Mouse (Mus musculus) intestine, embryonic 14.5 days (tissue): Measurements from ENCODE around the gene Tmem236. TPM values are rescaled to one million over a fixed set of nuclear protein-coding genes. Genes with fewer than 3 reads are reported as not detected.
A peak's percentile ranks its signal among the peaks of the same experiment; 100 is the strongest.
"Not testable (repeated sequence)": the region's sequence is repeated elsewhere in the genome, so short reads cannot be mapped to it uniquely, and the experiment has no call there.

Experiments used
- ATAC-seq: fragments of 200-750 bp; cut with Nextera tagmentation; replicated peaks from 2 replicates; pipeline ENCODE4 v1.8.0; 2017; ENCODE audit warnings: low read depth, moderate number of reproducible peaks, moderate TSS enrichment, moderate library complexity; ENCODE audit not compliant: low FRiP score, low TSS enrichment
- DNase-seq: peaks from one replicate; pipeline ENCODE4 v3.0.0-alpha.2; 2018; ENCODE audit warnings: low spot score
- H3K27ac ChIP-seq: fragments of 300-500 bp; sonication (generic); 2 replicates; pipeline ENCODE4 v1.5.1; 2014; ENCODE audit warnings: low read depth, mild to moderate bottlenecking, control low read depth
- H3K27me3 ChIP-seq: fragments of 300-500 bp; sonication (generic); replicated peaks from 2 replicates; pipeline ENCODE4 v1.6.1; 2014; ENCODE audit warnings: low read length, control low read depth; ENCODE audit not compliant: control insufficient read depth, insufficient read depth
- H3K36me3 ChIP-seq: fragments of 300-500 bp; sonication (generic); 2 replicates; pipeline ENCODE4 v1.6.1; 2014; ENCODE audit warnings: low read length, control low read depth; ENCODE audit not compliant: control insufficient read depth, insufficient read depth
- H3K4me1 ChIP-seq: fragments of 300-500 bp; sonication (generic); replicated peaks from 2 replicates; pipeline ENCODE4 v1.6.1; 2014; ENCODE audit warnings: low read length, control low read depth, mixed read lengths; ENCODE audit not compliant: control insufficient read depth, insufficient read depth
- H3K4me2 ChIP-seq: fragments of 300-500 bp; sonication (generic); 2 replicates; pipeline ENCODE4 v1.6.1; 2014; ENCODE audit warnings: low read length
- H3K4me3 ChIP-seq: fragments of 300-500 bp; sonication (generic); 2 replicates; pipeline ENCODE4 v1.5.1; 2014; ENCODE audit warnings: low read depth, low read length, control low read depth, mixed read lengths
- H3K9ac ChIP-seq: fragments of 300-500 bp; sonication (generic); 2 replicates; pipeline ENCODE4 v1.6.1; 2014; ENCODE audit warnings: mild to moderate bottlenecking, low read length
- H3K9me3 ChIP-seq: fragments of 300-500 bp; sonication (generic); 2 replicates; pipeline ENCODE4 v1.6.1; 2016; ENCODE audit warnings: low read length, control low read depth; ENCODE audit not compliant: control insufficient read depth
- WGBS: fragments of 180-500 bp; shearing (Covaris S2); extraction: QIAGEN DNeasy Blood & Tissue Kit; methylation state at CpG from one replicate; pipeline ENCODE4 v1.1.7; 2014; 5-methylcytosine and 5-hydroxymethylcytosine counted together
- polyA plus RNA-seq: library from polyadenylated mRNA; unstranded; fragments of >200 nt; fragmentation: Nextera tagmentation; extraction: Ambion mirVana; gene quantifications from 2 replicates; pipeline ENCODE4 v1.2.1, GENCODE M21; 2014

The Tmem236 gene
- polyA plus RNA-seq, 1 experiment from 2014 or later: 4.5 TPM

- Histone ChIP-seq H3K27me3 (no peaks in the 10 kb centered on the region), H3K9me3 (no peaks in the 10 kb centered on the region)
- ATAC-seq: no peak
Observed at GRCm38 (mm10) chr2:14167721-14168120, 6.6 kb upstream of the Tmem236 start.

GRCm38 (mm10) chr2:14176460-14177193 lies 2.3 kb downstream of the Tmem236 start:
- no peak overlapping the region for H3K4me3 ChIP-seq
- H3K4me2 ChIP-seq: no peak overlapping the region
- H3K27ac ChIP-seq: no peak overlapping the region
- no peaks in the 10 kb centered on the region for H3K9me3 ChIP-seq
- ATAC-seq (no peak), DNase-seq (no peak)
- H3K9ac ChIP-seq: no peak overlapping the region
- WGBS: 69% methylated on average over 2 of the region's 2 CpGs
- H3K36me3 ChIP-seq: no peaks in the 10 kb centered on the region
- H3K4me1 ChIP-seq: no peaks in the 10 kb centered on the region
- no peaks in the 10 kb centered on the region for H3K27me3 ChIP-seq

More at GRCm38 (mm10) chr2:14167721-14168120, 6.6 kb upstream of the Tmem236 start:
- H3K36me3 ChIP-seq: no peaks in the 10 kb centered on the region
- H3K9ac ChIP-seq: no peak overlapping the region
- H3K4me1 ChIP-seq: no peaks in the 10 kb centered on the region
- H3K4me2 ChIP-seq: no peak overlapping the region
- H3K4me3 ChIP-seq: no peak overlapping the region
- DNase-seq: no peak
- no peak overlapping the region for H3K27ac ChIP-seq

GRCm38 (mm10) chr2:14184375-14184774 lies 10.1 kb downstream of the Tmem236 start:
- H3K36me3 ChIP-seq: no peaks in the 10 kb centered on the region
- H3K4me2 ChIP-seq: no peak overlapping the region
- no peaks in the 10 kb centered on the region for H3K9me3 ChIP-seq
- H3K27ac ChIP-seq: no peak overlapping the region
- no peaks in the 10 kb centered on the region for H3K27me3 ChIP-seq
- no peaks in the 10 kb centered on the region for H3K4me1 ChIP-seq
- H3K4me3 ChIP-seq: no peak overlapping the region
- H3K9ac ChIP-seq: no peak overlapping the region
- no peak for DNase-seq
- no peak for ATAC-seq

- Histone ChIP-seq H3K4me2 (no peak overlapping the region), H3K36me3 (no peaks in the 10 kb centered on the region), H3K27me3 (no peaks in the 10 kb centered on the region), H3K27ac (no peak overlapping the region), H3K9ac (no peak overlapping the region), H3K9me3 (no peaks in the 10 kb centered on the region), H3K4me1 (no peaks in the 10 kb centered on the region), H3K4me3 (no peak overlapping the region)
- no peak for ATAC-seq
- 62% methylated on average over 4 of the region's 4 CpGs for WGBS
- DNase-seq: no peak
Observed at GRCm38 (mm10) chr2:14190684-14191083, 16.4 kb downstream of the Tmem236 start.

- Histone ChIP-seq H3K27me3 (no peaks in the 10 kb centered on the region), H3K4me3 (no peak overlapping the region), H3K4me1 (no peaks in the 10 kb centered on the region), H3K36me3 (no peaks in the 10 kb centered on the region), H3K27ac (no peak overlapping the region), H3K9me3 (no peaks in the 10 kb centered on the region), H3K9ac (no peak overlapping the region), H3K4me2 (no peak overlapping the region)
- DNase-seq (no peak), ATAC-seq (no peak)
- 84% methylated on average over 4 of the region's 4 CpGs for WGBS
Observed at GRCm38 (mm10) chr2:14191601-14192000, 17.3 kb downstream of the Tmem236 start.

GRCm38 (mm10) chr2:14192046-14192445 lies 17.7 kb downstream of the Tmem236 start:
- no peaks in the 10 kb centered on the region for H3K36me3 ChIP-seq
- DNase-seq (no peak), ATAC-seq (no peak)
- H3K4me2 ChIP-seq: no peak overlapping the region
- H3K4me1 ChIP-seq: no peaks in the 10 kb centered on the region
- H3K27ac ChIP-seq: no peak overlapping the region
- H3K9me3 ChIP-seq: no peaks in the 10 kb centered on the region
- no peak overlapping the region for H3K4me3 ChIP-seq
- WGBS: 81% methylated on average over 6 of the region's 6 CpGs
- no peak overlapping the region for H3K9ac ChIP-seq
- no peaks in the 10 kb centered on the region for H3K27me3 ChIP-seq

GRCm38 (mm10) chr2:14198325-14198903 lies 24.1 kb downstream of the Tmem236 start:
- H3K9me3 ChIP-seq, H3K27me3 ChIP-seq, H3K4me3 ChIP-seq, H3K4me1 ChIP-seq, H3K9ac ChIP-seq, H3K4me2 ChIP-seq, DNase-seq, H3K36me3 ChIP-seq, H3K27ac ChIP-seq: not testable (repeated sequence)
- ATAC-seq: peak; percentile 77
- no CpG with 5 or more reads among the region's 2 CpGs for WGBS

GRCm38 (mm10) chr2:14199621-14200020 lies 25.3 kb downstream of the Tmem236 start:
- Histone ChIP-seq H3K27me3 (no peaks in the 10 kb centered on the region), H3K4me1 (no peaks in the 10 kb centered on the region), H3K9me3 (no peaks in the 10 kb centered on the region), H3K4me2 (no peak overlapping the region), H3K27ac (no peak overlapping the region), H3K4me3 (no peak overlapping the region), H3K36me3 (no peaks in the 10 kb centered on the region), H3K9ac (no peak overlapping the region)
- DNase-seq: no peak
- no peak for ATAC-seq
- 45% methylated on average over 2 of the region's 2 CpGs for WGBS

GRCm38 (mm10) chr2:14200879-14201445 lies 26.6 kb downstream of the Tmem236 start:
- DNase-seq, H3K4me3 ChIP-seq, H3K27me3 ChIP-seq, H3K36me3 ChIP-seq, H3K4me1 ChIP-seq, H3K9me3 ChIP-seq, H3K9ac ChIP-seq, H3K4me2 ChIP-seq, H3K27ac ChIP-seq: not testable (repeated sequence)
- no CpG with 5 or more reads among the region's 2 CpGs for WGBS
- ATAC-seq: peak; percentile 38; the same call in 1 of the 2 replicates
